Mouse (Mus musculus) testis, adult 2 months (tissue): ENCODE results near the gene Cd63.
A peak's percentile ranks its signal among the peaks of the same experiment; 100 is the strongest.

Experiments used
- CTCF ChIP-seq: fragments of 200-500 bp; IDR thresholded peaks from 2 replicates; pipeline ENCODE4 v1.5.1; 2012; ENCODE audit warnings: low read depth, mild to moderate bottlenecking, inconsistent platforms, low read length, moderate library complexity; ENCODE audit not compliant: control insufficient read depth, insufficient read depth, insufficient replicate concordance
- POLR2A ChIP-seq: fragments of 200-500 bp; IDR thresholded peaks from 2 replicates; pipeline ENCODE4 v1.6.1; 2012; ENCODE audit warnings: low read depth, mild to moderate bottlenecking, inconsistent platforms, low read length, moderate library complexity; ENCODE audit not compliant: control insufficient read depth

GRCm38 (mm10) chr10:128923013-128923691 is 22.4 kb downstream of the Cd63 start:
- no peak for TF ChIP-seq CTCF
- peak; percentile 49; the same call in 1 of the 2 replicates for TF ChIP-seq POLR2A
